Mouse (Mus musculus) neural tube, embryonic 14.5 days (tissue): ENCODE measurements at regions not wholly inside any gene's neighbourhood (a gene's known extent, or its start where the extent isn't known, plus 50 kb on each side); places are given as distances from the start of the nearest gene placed in this dataset.
"Not testable (repeated sequence)": the region's sequence is repeated elsewhere in the genome, so short reads cannot be mapped to it uniquely, and the experiment has no call there.

Experiments
- ATAC-seq: fragments of 200-750 bp; cut with Nextera tagmentation; 2 replicates; pipeline ENCODE4 v1.8.0; 2017; ENCODE audit warnings: low read depth, mild to moderate bottlenecking, moderate TSS enrichment, moderate library complexity
- H3K27ac ChIP-seq: fragments of 300-500 bp; sonication (generic); 2 replicates; pipeline ENCODE4 v1.5.1; 2014; ENCODE audit warnings: low read depth, mild to moderate bottlenecking, control low read depth, low read length, moderate library complexity, mixed read lengths
- H3K27me3 ChIP-seq: fragments of 300-500 bp; sonication (generic); 2 replicates; pipeline ENCODE4 v1.6.1; 2014; ENCODE audit warnings: low read length; ENCODE audit not compliant: control insufficient read depth, insufficient read depth
- H3K36me3 ChIP-seq: fragments of 300-500 bp; sonication (generic); 2 replicates; pipeline ENCODE4 v1.6.1; 2014; ENCODE audit warnings: low read length, mixed read lengths; ENCODE audit not compliant: control insufficient read depth, insufficient read depth
- H3K4me1 ChIP-seq: fragments of 300-500 bp; sonication (generic); 2 replicates; pipeline ENCODE4 v1.6.1; 2014; ENCODE audit warnings: low read length; ENCODE audit not compliant: control insufficient read depth, insufficient read depth
- H3K4me2 ChIP-seq: fragments of 300-500 bp; sonication (generic); 2 replicates; pipeline ENCODE4 v1.6.1; 2014; ENCODE audit warnings: mild to moderate bottlenecking, low read depth, low read length, control low read depth
- H3K4me3 ChIP-seq: fragments of 300-500 bp; sonication (generic); 2 replicates; pipeline ENCODE4 v1.5.1; 2014; ENCODE audit warnings: low read depth, low read length, control low read depth, mixed read lengths
- H3K9ac ChIP-seq: fragments of 300-500 bp; sonication (generic); replicated peaks from 2 replicates; pipeline ENCODE4 v1.6.1; 2014; ENCODE audit warnings: low read depth, mild to moderate bottlenecking, control low read depth, low read length, mixed read lengths
- H3K9me3 ChIP-seq: fragments of 300-500 bp; sonication (generic); 2 replicates; pipeline ENCODE4 v1.6.1; 2016; ENCODE audit warnings: low read length; ENCODE audit not compliant: control insufficient read depth
- WGBS: fragments of 180-500 bp; shearing (Covaris S2); extraction: QIAGEN DNeasy Blood & Tissue Kit; methylation state at CpG from one replicate; pipeline ENCODE4 v1.1.7; 2014; 5-methylcytosine and 5-hydroxymethylcytosine counted together

GRCm38 (mm10) chr2:117461541-117462290 lies 118.9 kb upstream of the Rasgrp1 start:
- no peak overlapping the region for H3K27ac ChIP-seq
- H3K9ac ChIP-seq = no peak overlapping the region
- no peaks in the 10 kb centered on the region for H3K36me3 ChIP-seq
- H3K27me3 ChIP-seq = no peaks in the 10 kb centered on the region
- H3K4me1 ChIP-seq = no peaks in the 10 kb centered on the region
- H3K4me2 ChIP-seq = no peak overlapping the region
- no peak for ATAC-seq
- H3K4me3 ChIP-seq = no peak overlapping the region
- 87% methylated on average over 4 of the region's 4 CpGs for whole genome bisulfite sequencing
- no peaks in the 10 kb centered on the region for H3K9me3 ChIP-seq

GRCm38 (mm10) chr2:117474885-117475542 lies 132.2 kb upstream of the Rasgrp1 start:
- Histone ChIP-seq H3K4me1 (no peaks in the 10 kb centered on the region), H3K9me3 (no peaks in the 10 kb centered on the region), H3K27ac (no peak overlapping the region), H3K4me3 (no peak overlapping the region), H3K9ac (no peak overlapping the region), H3K27me3 (no peaks in the 10 kb centered on the region), H3K4me2 (no peak overlapping the region), H3K36me3 (no peaks in the 10 kb centered on the region)
- no peak for ATAC-seq
- WGBS = 85% methylated on average over 2 of the region's 2 CpGs

- no peak overlapping the region for H3K9ac ChIP-seq
- ATAC-seq = no peak
- H3K27me3 ChIP-seq = no peaks in the 10 kb centered on the region
- no peaks in the 10 kb centered on the region for H3K36me3 ChIP-seq
- no peaks in the 10 kb centered on the region for H3K4me1 ChIP-seq
- H3K27ac ChIP-seq = no peak overlapping the region
- 57% methylated on average over 3 of the region's 3 CpGs for WGBS
- no peaks in the 10 kb centered on the region for H3K9me3 ChIP-seq
- no peak overlapping the region for H3K4me2 ChIP-seq
- H3K4me3 ChIP-seq = no peak overlapping the region
Measured at GRCm38 (mm10) chr2:117475561-117475960, 132.8 kb upstream of the Rasgrp1 start.

GRCm38 (mm10) chr2:117477503-117477902 lies 134.7 kb upstream of the Rasgrp1 start:
- H3K9ac ChIP-seq, H3K9me3 ChIP-seq, H3K27me3 ChIP-seq, H3K4me1 ChIP-seq, ATAC-seq, H3K27ac ChIP-seq, H3K4me3 ChIP-seq, H3K4me2 ChIP-seq, H3K36me3 ChIP-seq: not testable (repeated sequence)
- 82% methylated on average over 11 of the region's 11 CpGs for WGBS

GRCm38 (mm10) chr2:117479244-117480009 lies 136.6 kb upstream of the Rasgrp1 start:
- H3K4me2 ChIP-seq, H3K4me1 ChIP-seq, H3K36me3 ChIP-seq, H3K4me3 ChIP-seq, H3K27ac ChIP-seq, H3K27me3 ChIP-seq, ATAC-seq, H3K9ac ChIP-seq, H3K9me3 ChIP-seq: not testable (repeated sequence)
- 82% methylated on average over 16 of the region's 16 CpGs for WGBS

GRCm38 (mm10) chr2:117486447-117486846 lies 143.6 kb upstream of the Rasgrp1 start:
- Histone ChIP-seq H3K9me3 (no peaks in the 10 kb centered on the region), H3K9ac (no peak overlapping the region), H3K27ac (no peak overlapping the region), H3K4me3 (no peak overlapping the region), H3K4me2 (no peak overlapping the region), H3K4me1 (no peaks in the 10 kb centered on the region), H3K36me3 (no peaks in the 10 kb centered on the region), H3K27me3 (no peaks in the 10 kb centered on the region)
- 77% methylated on average over 2 of the region's 2 CpGs for WGBS
- ATAC-seq = no peak

- 91% methylated on average over 5 of the region's 5 CpGs for WGBS
- Histone ChIP-seq H3K36me3 (no peaks in the 10 kb centered on the region), H3K27me3 (no peaks in the 10 kb centered on the region)
Measured at GRCm38 (mm10) chr2:117498565-117498964, 155.8 kb upstream of the Rasgrp1 start.

GRCm38 (mm10) chr2:117502611-117503010 lies 159.8 kb upstream of the Rasgrp1 start:
- H3K4me1 ChIP-seq = no peaks in the 10 kb centered on the region
- H3K4me3 ChIP-seq = no peak overlapping the region
- no peaks in the 10 kb centered on the region for H3K9me3 ChIP-seq
- no peak overlapping the region for H3K4me2 ChIP-seq
- H3K9ac ChIP-seq = no peak overlapping the region
- H3K36me3 ChIP-seq = no peaks in the 10 kb centered on the region
- no peak overlapping the region for H3K27ac ChIP-seq
- no peaks in the 10 kb centered on the region for H3K27me3 ChIP-seq
- no peak for ATAC-seq

More at GRCm38 (mm10) chr2:117498565-117498964, 155.8 kb upstream of the Rasgrp1 start:
- Histone ChIP-seq H3K4me3 (no peak overlapping the region), H3K4me2 (no peak overlapping the region), H3K9me3 (no peaks in the 10 kb centered on the region), H3K27ac (no peak overlapping the region), H3K4me1 (no peaks in the 10 kb centered on the region), H3K9ac (no peak overlapping the region)
- no peak for ATAC-seq

GRCm38 (mm10) chr2:117511737-117512136 lies 168.9 kb upstream of the Rasgrp1 start:
- Histone ChIP-seq H3K4me1 (no peaks in the 10 kb centered on the region), H3K9me3 (no peaks in the 10 kb centered on the region), H3K4me3 (no peak overlapping the region), H3K36me3 (no peaks in the 10 kb centered on the region), H3K4me2 (no peak overlapping the region), H3K9ac (no peak overlapping the region), H3K27ac (no peak overlapping the region), H3K27me3 (no peaks in the 10 kb centered on the region)
- 60% methylated on average over 3 of the region's 3 CpGs for WGBS
- ATAC-seq = no peak
